Mouse (Mus musculus): Measurements from ENCODE around the gene Prr5.
"Not testable (repeated sequence)": the region's sequence is repeated elsewhere in the genome, so short reads cannot be mapped to it uniquely, and the experiment has no call there.

The Prr5 gene

DNA sequence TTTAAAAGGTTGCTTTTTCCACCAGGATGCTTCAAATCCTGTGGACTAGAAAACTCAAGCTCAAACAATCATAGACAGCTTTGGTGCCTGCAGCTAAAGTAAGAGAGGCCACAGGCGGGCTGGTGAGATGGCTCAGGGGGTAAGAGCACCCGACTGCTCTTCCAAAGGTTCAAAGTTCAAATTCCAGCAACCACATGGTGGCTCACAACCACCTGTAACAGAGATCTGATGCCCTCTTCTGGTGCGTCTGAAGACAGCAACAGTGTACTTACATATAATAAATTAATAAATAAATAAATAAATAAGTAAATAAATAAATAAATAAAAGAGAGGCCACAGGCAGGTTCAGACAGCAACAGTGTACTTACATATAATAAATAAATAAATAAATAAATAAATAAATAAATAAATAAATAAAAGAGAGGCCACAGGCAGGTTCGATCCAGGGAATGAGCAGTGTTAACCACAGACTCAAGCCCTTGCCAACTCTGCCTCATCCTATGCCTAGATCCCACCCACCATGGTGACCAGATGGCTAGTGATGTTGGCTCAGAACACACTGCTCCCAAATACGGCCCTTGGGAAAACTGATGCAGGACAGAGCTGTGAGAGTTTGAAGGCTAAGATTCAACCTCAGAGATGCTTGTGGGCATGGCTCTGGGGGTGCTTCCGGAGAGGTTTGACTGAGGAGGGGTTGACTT lies 48.3 kb downstream of the Prr5 start:
- DNase-seq, result not testable (repeated sequence)

GRCm38 (mm10) chr15:84718785-84719184 lies 49.4 kb downstream of the Prr5 start:
- no peak for DNase-seq

DNA sequence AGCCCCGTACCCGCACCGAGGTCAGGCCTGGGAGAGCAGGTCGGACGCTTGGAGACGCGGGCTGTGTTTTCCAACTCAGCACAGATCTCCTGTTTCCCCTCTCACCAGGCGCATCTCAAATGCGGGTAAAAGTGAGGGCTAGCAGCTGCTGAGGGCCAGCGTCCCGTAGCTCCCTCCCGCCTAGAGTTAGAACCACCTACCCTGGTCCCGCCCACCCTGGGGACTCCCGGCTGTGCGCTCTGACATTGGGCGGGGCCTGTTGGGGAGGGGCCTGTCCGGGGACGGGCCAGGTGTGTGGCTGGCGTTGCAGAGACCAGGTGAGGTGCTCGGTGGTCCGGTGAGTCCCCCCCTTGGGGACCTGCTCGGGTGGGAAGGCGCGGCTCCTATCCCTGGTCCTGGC lies 50.4 kb downstream of the Prr5 start, which contains the start of gene Arhgap8:
Gene Arhgap8, plus strand, starts transcription at position 262 of the 400 bp plus-strand sequence.
- no peak for DNase-seq

- no peak for DNase-seq
Measured at GRCm38 (mm10) chr15:84720291-84721204, 51.1 kb downstream of the Prr5 start.

DNA sequence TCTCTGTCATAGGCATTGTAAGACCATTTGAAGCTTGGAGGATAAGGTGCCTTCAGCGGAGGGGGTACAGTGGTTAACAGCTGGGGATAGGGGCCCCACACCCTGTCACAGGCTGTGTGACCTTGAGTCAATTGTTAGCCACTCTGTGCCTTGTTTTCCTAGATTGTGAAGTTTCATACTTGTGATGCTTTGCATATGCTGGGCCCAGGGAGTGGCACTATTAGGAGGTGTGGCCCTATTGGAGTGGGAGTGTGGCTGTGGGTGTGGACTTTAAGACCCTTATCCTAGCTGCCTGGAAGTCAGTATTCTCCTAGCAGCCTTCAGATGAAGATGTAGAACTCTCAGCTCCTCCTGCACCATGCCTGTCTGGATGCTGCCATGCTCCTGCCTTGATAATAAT lies 54.2 kb downstream of the Prr5 start:
- not testable (repeated sequence) for DNase-seq

DNA sequence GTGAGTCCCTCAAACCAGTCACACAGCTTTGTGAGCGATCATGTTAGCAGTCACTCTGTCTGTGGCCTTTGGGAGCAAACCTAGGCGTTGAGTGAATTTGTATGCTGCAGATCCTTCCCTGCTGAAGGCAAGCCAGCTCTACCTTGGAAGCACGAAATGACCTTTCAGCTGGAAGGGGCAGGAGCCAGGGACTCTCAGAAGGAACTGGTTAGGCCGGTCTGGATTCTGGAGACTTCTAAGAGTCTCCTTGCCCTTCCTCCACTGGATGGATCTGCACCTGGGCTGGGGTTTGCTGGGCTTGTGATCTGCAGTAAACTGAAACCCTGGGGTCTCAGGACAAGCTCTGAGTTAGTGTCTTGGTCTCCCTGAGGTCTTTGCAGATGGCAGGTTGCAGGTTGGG lies 54.8 kb downstream of the Prr5 start:
- no peak for DNase-seq

GRCm38 (mm10) chr15:84729685-84730084 lies 60.3 kb downstream of the Prr5 start:
- DNase-seq, result no peak

DNA sequence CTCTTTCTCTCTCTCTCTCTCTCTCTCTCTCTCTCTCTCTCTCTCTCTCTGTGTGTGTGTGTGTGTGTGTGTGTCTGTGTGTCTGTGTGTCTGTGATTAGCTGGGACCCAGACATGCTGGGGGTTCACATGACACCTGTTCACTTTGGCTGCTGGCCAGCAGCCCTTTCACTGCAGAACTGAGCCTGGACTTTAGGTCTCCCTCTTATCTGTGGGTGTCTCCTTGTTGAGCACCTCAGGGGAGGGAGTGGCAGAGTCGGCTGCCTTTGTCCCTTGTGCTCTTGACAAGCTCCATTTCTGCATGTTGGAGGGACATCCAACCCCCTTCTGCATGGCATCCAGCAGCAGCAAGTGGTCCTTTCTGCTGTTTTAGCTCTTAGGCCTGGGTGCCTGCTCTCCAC lies 61.5 kb downstream of the Prr5 start:
- DNase-seq, result no peak

GRCm38 (mm10) chr15:84731676-84732424 lies 62.4 kb downstream of the Prr5 start:
- DNase-seq, result no peak

- DNase-seq, result no peak
Measured at GRCm38 (mm10) chr15:84732425-84732749, 63.0 kb downstream of the Prr5 start.

DNA sequence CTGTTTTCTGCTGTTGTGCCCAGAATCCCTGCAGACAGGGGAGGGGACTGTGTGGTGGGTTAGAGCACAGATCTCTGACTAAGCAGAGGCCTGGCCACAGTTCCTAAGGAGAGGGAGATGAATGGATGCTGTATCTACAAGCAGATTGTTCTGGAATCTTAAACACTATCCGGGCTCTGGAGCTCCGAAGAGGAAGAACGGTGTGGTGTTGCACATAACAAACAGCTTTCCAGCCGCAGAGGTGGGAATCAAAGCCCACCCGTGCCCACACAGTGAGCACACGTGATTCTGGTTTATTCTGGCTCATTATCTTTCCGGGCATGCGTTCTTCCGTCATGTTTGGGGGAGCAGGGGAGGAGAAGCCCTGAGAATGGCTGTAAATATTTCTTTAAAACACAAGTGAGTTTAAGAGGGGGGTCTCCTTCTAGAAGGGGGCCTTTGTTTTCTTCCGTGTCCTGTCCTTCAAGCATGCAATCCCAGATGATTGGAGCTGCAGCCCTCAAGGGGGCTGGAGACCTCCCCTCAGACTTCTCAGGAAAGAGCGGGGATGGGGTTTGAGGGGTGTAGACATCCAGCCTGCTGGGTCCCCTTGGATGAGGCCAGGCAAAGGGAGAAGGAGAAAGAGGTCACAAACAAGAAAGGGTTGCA lies 67.0 kb downstream of the Prr5 start:
- DNase-seq, result no peak

- DNase-seq, result no peak
Measured at GRCm38 (mm10) chr15:84736994-84737346, 67.5 kb downstream of the Prr5 start.

DNA sequence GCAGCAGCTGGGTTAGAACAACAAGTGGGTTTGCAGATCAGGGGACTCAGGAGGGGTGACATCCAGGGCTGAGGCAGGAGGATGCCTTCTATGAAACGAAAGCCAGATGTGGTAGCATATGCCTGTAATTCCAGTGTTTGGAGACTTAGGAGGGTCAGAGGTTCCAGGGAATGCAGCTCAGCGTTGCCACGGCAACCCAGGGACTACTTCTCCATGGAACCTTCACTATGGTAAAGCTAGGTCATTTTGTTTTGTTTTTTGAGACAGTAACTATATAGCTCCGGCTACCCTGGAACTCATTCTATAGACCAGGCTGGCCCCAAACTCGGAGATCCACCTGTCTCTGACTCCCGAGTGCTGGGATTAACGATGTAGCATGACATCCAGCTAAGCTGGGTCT lies 68.8 kb downstream of the Prr5 start:
- DNase-seq, result no peak

- DNase-seq, result no peak
Measured at GRCm38 (mm10) chr15:84741573-84741972, 72.2 kb downstream of the Prr5 start.

- DNase-seq, result no peak
Measured at GRCm38 (mm10) chr15:84743347-84743746, 73.9 kb downstream of the Prr5 start.

- no peak for DNase-seq
Measured at GRCm38 (mm10) chr15:84744308-84744707, 74.9 kb downstream of the Prr5 start.

DNA sequence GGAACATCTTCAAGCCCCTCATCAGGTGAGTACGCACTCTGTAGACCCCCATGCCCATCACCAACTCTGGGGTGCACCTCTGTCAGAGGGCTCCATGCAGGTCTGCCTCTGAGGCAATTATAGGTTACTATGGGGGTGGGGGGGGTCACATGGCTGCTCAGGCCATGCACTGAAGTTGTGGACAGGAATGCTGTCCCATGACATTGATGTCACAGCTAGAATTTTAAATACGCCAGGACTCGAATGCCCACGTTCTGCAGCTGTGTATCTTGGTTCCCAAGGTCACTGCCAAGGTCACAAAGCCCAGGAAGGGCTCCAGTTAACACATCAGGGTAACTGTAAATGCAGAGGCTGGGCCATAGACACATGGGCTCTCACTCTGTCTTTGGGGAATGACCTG lies 76.4 kb downstream of the Prr5 start:
- DNase-seq, result no peak
